Mouse (Mus musculus): Measurements from ENCODE around the gene Enpp3. TPM values are rescaled to one million over a fixed set of nuclear protein-coding genes. Genes with fewer than 3 reads are reported as not detected.

The Enpp3 gene
- polyA plus RNA-seq, 1 experiment from 2014 or later = 9.2 TPM

DNA sequence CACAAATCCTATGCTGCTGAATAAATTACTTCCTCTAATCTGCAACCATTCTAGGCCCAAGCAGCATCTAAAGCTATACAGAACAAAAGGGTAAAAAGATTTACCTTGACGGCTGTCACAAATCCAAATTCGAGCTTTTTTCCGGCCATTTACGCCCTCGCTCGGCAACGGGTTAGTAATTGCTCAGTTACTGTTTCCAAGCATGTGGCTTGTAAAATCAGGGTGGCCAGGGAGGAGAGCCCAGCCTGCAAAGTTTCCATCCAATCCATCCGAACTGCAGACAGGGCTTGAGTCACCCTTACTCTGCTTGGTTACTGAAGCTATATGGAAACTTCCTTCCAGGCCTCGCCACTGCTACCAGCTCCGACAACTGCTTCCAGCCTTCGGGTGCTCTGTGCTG lies 74.9 kb downstream of the Enpp3 start:
- H3K9ac ChIP-seq (replicated peaks; ENCODE audit: low read length) = no peak overlapping the region
- no peak overlapping the region for H3K27ac ChIP-seq (replicated peaks; ENCODE audit: low read depth, low read length)
- no peak overlapping the region for H3K4me2 ChIP-seq (ENCODE audit: low read depth, low read length)
- no peaks in the 10 kb centered on the region for H3K36me3 ChIP-seq (replicated peaks; ENCODE audit: control insufficient read depth, insufficient read depth, low read depth, low read length)
- no peak for DNase-seq (ENCODE audit: low spot score)
- no peak for ATAC-seq (replicated peaks; ENCODE audit: insufficient number of reproducible peaks, low FRiP score, low TSS enrichment, low read depth)
- no peak overlapping the region for H3K4me3 ChIP-seq (ENCODE audit: low read depth, low read length)
- WGBS = 65% methylated on average over 11 of the region's 11 CpGs
- H3K4me1 ChIP-seq (ENCODE audit: control insufficient read depth, insufficient read depth, low read length) = no peaks in the 10 kb centered on the region
- H3K9me3 ChIP-seq (replicated peaks; ENCODE audit: control insufficient read depth, low read length) = no peaks in the 10 kb centered on the region
- H3K27me3 ChIP-seq (ENCODE audit: control insufficient read depth, insufficient read depth, low read length) = no peaks in the 10 kb centered on the region

- no peaks in the 10 kb centered on the region for H3K9me3 ChIP-seq (replicated peaks; ENCODE audit: control insufficient read depth, low read length)
- no peak for ATAC-seq (replicated peaks; ENCODE audit: insufficient number of reproducible peaks, low FRiP score, low TSS enrichment, low read depth)
- DNase-seq (ENCODE audit: low spot score) = no peak
- H3K27me3 ChIP-seq (ENCODE audit: control insufficient read depth, insufficient read depth, low read length) = no peaks in the 10 kb centered on the region
- H3K4me2 ChIP-seq (ENCODE audit: low read depth, low read length) = no peak overlapping the region
- H3K36me3 ChIP-seq (replicated peaks; ENCODE audit: control insufficient read depth, insufficient read depth, low read depth, low read length) = no peaks in the 10 kb centered on the region
- whole genome bisulfite sequencing = 78% methylated on average over 1 of the region's 1 CpGs
- no peak overlapping the region for H3K4me3 ChIP-seq (ENCODE audit: low read depth, low read length)
- H3K4me1 ChIP-seq (ENCODE audit: control insufficient read depth, insufficient read depth, low read length) = no peaks in the 10 kb centered on the region
- H3K27ac ChIP-seq (replicated peaks; ENCODE audit: low read depth, low read length) = no peak overlapping the region
- H3K9ac ChIP-seq (replicated peaks; ENCODE audit: low read length) = no peak overlapping the region
Measured at GRCm38 (mm10) chr10:24766061-24766460, 76.6 kb downstream of the Enpp3 start.

DNA sequence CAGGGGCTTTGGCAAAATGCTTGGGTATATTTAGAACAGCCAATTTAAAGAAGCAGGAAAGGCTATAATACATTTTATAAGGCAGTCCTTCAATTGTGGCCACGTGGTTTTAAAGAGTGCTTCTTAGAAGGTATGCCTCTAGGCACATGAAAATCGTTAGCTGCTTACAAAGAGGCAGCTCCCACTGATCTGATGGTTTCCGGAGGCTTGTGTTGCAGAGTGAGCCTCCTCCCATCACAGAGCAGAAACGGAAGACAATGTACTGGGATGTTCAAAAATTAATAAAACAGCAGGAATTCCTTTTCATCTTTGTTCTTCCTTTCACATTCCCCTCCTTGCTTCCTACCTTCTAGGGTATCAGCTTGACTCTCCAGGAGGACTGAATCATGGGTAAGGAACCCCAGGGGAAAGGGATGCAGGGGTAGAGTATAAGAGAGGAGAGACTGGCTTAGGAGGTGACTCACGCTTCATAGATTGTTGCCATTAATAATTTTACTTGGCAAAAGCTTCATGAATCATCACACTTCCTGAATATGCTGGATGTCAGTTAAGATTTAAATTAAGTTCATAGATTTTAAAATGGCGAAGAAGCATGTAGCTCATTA lies 77.4 kb downstream of the Enpp3 start:
- Histone ChIP-seq H3K9ac (replicated peaks; ENCODE audit: low read length) (no peak overlapping the region), H3K4me1 (ENCODE audit: control insufficient read depth, insufficient read depth, low read length) (no peaks in the 10 kb centered on the region), H3K27ac (replicated peaks; ENCODE audit: low read depth, low read length) (no peak overlapping the region), H3K4me3 (ENCODE audit: low read depth, low read length) (no peak overlapping the region), H3K27me3 (ENCODE audit: control insufficient read depth, insufficient read depth, low read length) (no peaks in the 10 kb centered on the region), H3K4me2 (ENCODE audit: low read depth, low read length) (no peak overlapping the region), H3K9me3 (replicated peaks; ENCODE audit: control insufficient read depth, low read length) (no peaks in the 10 kb centered on the region), H3K36me3 (replicated peaks; ENCODE audit: control insufficient read depth, insufficient read depth, low read depth, low read length) (no peaks in the 10 kb centered on the region)
- no peak for DNase-seq (ENCODE audit: low spot score)
- WGBS = 45% methylated on average over 6 of the region's 6 CpGs
- no peak for ATAC-seq (replicated peaks; ENCODE audit: insufficient number of reproducible peaks, low FRiP score, low TSS enrichment, low read depth)

GRCm38 (mm10) chr10:24764640-24765039 lies 78.0 kb downstream of the Enpp3 start:
- no peaks in the 10 kb centered on the region for H3K36me3 ChIP-seq (replicated peaks; ENCODE audit: control insufficient read depth, insufficient read depth, low read depth, low read length)
- no peak overlapping the region for H3K4me2 ChIP-seq (ENCODE audit: low read depth, low read length)
- WGBS = 76% methylated on average over 3 of the region's 3 CpGs
- no peaks in the 10 kb centered on the region for H3K27me3 ChIP-seq (ENCODE audit: control insufficient read depth, insufficient read depth, low read length)
- no peaks in the 10 kb centered on the region for H3K9me3 ChIP-seq (replicated peaks; ENCODE audit: control insufficient read depth, low read length)
- H3K4me3 ChIP-seq (ENCODE audit: low read depth, low read length) = no peak overlapping the region
- ATAC-seq (replicated peaks; ENCODE audit: insufficient number of reproducible peaks, low FRiP score, low TSS enrichment, low read depth) (no peak), DNase-seq (ENCODE audit: low spot score) (no peak)
- H3K4me1 ChIP-seq (ENCODE audit: control insufficient read depth, insufficient read depth, low read length) = no peaks in the 10 kb centered on the region
- H3K27ac ChIP-seq (replicated peaks; ENCODE audit: low read depth, low read length) = no peak overlapping the region
- no peak overlapping the region for H3K9ac ChIP-seq (replicated peaks; ENCODE audit: low read length)

DNA sequence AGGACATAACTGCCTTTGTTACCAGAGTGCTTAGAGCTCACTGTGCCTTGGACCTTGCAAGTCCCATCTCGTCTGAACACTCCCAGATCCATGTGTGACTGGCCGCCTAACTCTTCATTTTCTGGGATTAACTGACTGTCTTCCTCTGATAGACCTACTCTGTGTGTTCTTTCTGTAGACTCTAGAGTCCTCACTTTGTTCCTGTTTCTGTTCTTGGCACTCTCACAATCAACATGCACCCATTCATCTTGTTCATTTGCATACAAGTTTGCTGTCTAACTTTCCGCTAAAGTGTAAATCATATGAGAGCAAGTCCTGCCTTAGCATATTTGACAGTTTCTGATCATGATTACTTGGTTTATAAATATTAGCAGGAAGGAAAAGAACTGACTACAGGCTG lies 79.4 kb downstream of the Enpp3 start:
- Histone ChIP-seq H3K4me2 (ENCODE audit: low read depth, low read length) (no peak overlapping the region), H3K9ac (replicated peaks; ENCODE audit: low read length) (no peak overlapping the region), H3K4me3 (ENCODE audit: low read depth, low read length) (no peak overlapping the region), H3K27me3 (ENCODE audit: control insufficient read depth, insufficient read depth, low read length) (no peaks in the 10 kb centered on the region), H3K9me3 (replicated peaks; ENCODE audit: control insufficient read depth, low read length) (no peaks in the 10 kb centered on the region), H3K36me3 (replicated peaks; ENCODE audit: control insufficient read depth, insufficient read depth, low read depth, low read length) (no peaks in the 10 kb centered on the region), H3K27ac (replicated peaks; ENCODE audit: low read depth, low read length) (no peak overlapping the region), H3K4me1 (ENCODE audit: control insufficient read depth, insufficient read depth, low read length) (no peaks in the 10 kb centered on the region)
- ATAC-seq (replicated peaks; ENCODE audit: insufficient number of reproducible peaks, low FRiP score, low TSS enrichment, low read depth) = no peak
- no peak for DNase-seq (ENCODE audit: low spot score)
- 87% methylated on average over 3 of the region's 3 CpGs for WGBS

DNA sequence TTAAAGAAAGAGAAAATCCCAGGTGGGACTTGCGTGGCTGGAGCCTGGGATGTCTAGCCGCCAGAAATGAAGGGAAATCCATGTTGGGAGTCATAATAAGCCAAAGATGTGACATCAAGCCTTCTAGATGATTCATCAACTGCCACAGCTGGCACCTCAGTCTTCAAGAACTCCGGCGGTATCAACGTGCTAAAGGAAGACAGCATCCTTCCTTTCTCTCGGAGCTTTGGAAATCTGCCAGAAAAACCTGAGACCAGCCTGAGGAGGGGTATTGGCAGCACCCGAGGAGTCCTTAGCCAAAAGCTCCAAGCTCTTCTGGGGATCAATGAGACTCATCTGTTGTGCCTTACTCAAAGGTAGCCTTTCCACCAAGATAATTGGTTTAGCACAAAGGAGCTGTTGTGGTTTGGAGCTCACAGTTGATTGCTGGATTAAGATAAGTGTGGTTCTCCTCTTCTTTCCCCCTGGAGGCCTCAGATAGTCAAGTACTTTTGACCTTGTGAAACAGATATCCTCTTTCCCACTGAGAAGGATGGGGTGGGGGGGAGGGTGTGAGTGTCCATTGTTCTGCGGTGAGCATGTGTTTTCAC lies 84.2 kb downstream of the Enpp3 start:
- no peaks in the 10 kb centered on the region for H3K9me3 ChIP-seq (replicated peaks; ENCODE audit: control insufficient read depth, low read length)
- H3K4me2 ChIP-seq (ENCODE audit: low read depth, low read length) = no peak overlapping the region
- DNase-seq (ENCODE audit: low spot score) = no peak
- no peaks in the 10 kb centered on the region for H3K27me3 ChIP-seq (ENCODE audit: control insufficient read depth, insufficient read depth, low read length)
- no peak overlapping the region for H3K4me3 ChIP-seq (ENCODE audit: low read depth, low read length)
- WGBS = 45% methylated on average over 8 of the region's 8 CpGs
- no peak for ATAC-seq (replicated peaks; ENCODE audit: insufficient number of reproducible peaks, low FRiP score, low TSS enrichment, low read depth)
- H3K9ac ChIP-seq (replicated peaks; ENCODE audit: low read length) = no peak overlapping the region
- no peaks in the 10 kb centered on the region for H3K36me3 ChIP-seq (replicated peaks; ENCODE audit: control insufficient read depth, insufficient read depth, low read depth, low read length)
- H3K27ac ChIP-seq (replicated peaks; ENCODE audit: low read depth, low read length) = no peak overlapping the region
- H3K4me1 ChIP-seq (ENCODE audit: control insufficient read depth, insufficient read depth, low read length) = no peaks in the 10 kb centered on the region; the same call in 1 of the 2 replicates

GRCm38 (mm10) chr10:24754874-24755540 lies 87.6 kb downstream of the Enpp3 start:
- H3K9ac ChIP-seq (replicated peaks; ENCODE audit: low read length) = no peak overlapping the region
- H3K4me3 ChIP-seq (ENCODE audit: low read depth, low read length) = no peak overlapping the region
- WGBS = 47% methylated on average over 9 of the region's 9 CpGs
- no peaks in the 10 kb centered on the region; the same call in 1 of the 2 replicates for H3K4me1 ChIP-seq (ENCODE audit: control insufficient read depth, insufficient read depth, low read length)
- H3K9me3 ChIP-seq (replicated peaks; ENCODE audit: control insufficient read depth, low read length) = no peaks in the 10 kb centered on the region
- no peak for ATAC-seq (replicated peaks; ENCODE audit: insufficient number of reproducible peaks, low FRiP score, low TSS enrichment, low read depth)
- no peak overlapping the region for H3K27ac ChIP-seq (replicated peaks; ENCODE audit: low read depth, low read length)
- peak; percentile 4 for DNase-seq (ENCODE audit: low spot score)
- H3K4me2 ChIP-seq (ENCODE audit: low read depth, low read length) = no peak overlapping the region
- H3K36me3 ChIP-seq (replicated peaks; ENCODE audit: control insufficient read depth, insufficient read depth, low read depth, low read length) = no peaks in the 10 kb centered on the region
- no peaks in the 10 kb centered on the region for H3K27me3 ChIP-seq (ENCODE audit: control insufficient read depth, insufficient read depth, low read length)

DNA sequence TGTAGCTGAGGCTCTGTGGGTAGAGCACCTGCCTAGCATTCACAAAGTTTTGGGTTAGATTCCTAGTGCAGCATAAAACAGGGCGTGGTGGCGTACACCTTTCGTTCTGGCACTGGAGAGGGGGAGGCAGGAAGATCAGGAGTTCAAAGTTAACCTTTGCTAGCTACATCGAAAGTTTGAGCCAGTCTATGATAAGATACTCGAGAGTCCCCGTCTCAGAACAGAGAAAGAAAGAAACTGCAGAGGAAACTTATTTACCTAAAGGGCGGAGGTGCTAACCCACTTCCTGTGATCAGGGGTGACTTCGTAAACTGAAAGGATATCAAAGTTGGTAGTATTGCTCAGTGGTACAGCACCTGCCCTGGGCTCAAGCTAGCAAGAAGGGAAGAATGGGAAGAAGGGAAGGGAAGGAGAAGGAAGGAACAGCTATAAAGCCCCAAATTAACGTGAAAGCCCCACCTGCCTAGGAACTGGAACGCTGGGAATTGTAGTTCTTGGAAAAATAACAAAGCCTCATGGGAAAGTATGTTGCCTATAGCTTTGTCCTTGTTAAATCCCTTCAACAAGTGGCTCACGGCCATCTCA lies 88.3 kb downstream of the Enpp3 start:
- Histone ChIP-seq H3K4me1 (ENCODE audit: control insufficient read depth, insufficient read depth, low read length) (no peaks in the 10 kb centered on the region; the same call in 1 of the 2 replicates), H3K27ac (replicated peaks; ENCODE audit: low read depth, low read length) (no peak overlapping the region), H3K27me3 (ENCODE audit: control insufficient read depth, insufficient read depth, low read length) (no peaks in the 10 kb centered on the region), H3K4me2 (ENCODE audit: low read depth, low read length) (peak overlapping the region; percentile 1; the same call in 1 of the 2 replicates), H3K9me3 (replicated peaks; ENCODE audit: control insufficient read depth, low read length) (no peaks in the 10 kb centered on the region), H3K9ac (replicated peaks; ENCODE audit: low read length) (no peak overlapping the region), H3K4me3 (ENCODE audit: low read depth, low read length) (peak overlapping the region; percentile 21; the same call in 1 of the 2 replicates), H3K36me3 (replicated peaks; ENCODE audit: control insufficient read depth, insufficient read depth, low read depth, low read length) (no peaks in the 10 kb centered on the region)
- ATAC-seq (replicated peaks; ENCODE audit: insufficient number of reproducible peaks, low FRiP score, low TSS enrichment, low read depth) (no peak), DNase-seq (ENCODE audit: low spot score) (peak; percentile 35)
- 51% methylated on average over 11 of the region's 11 CpGs for WGBS
